Mouse (Mus musculus) liver, postnatal 0 days (tissue): Measurements from ENCODE around the gene Gm13199. TPM values are rescaled to one million over a fixed set of nuclear protein-coding genes. Genes with fewer than 3 reads are reported as not detected.
A peak's percentile ranks its signal among the peaks of the same experiment; 100 is the strongest.

Experiments
- ATAC-seq: fragments of 200-750 bp; cut with Nextera tagmentation; 2 replicates; pipeline ENCODE4 v1.8.0; 2017; ENCODE audit warnings: mild to moderate bottlenecking, moderate library complexity
- DNase-seq: peaks from one replicate; pipeline ENCODE4 v3.0.0-alpha.2; 2016
- H3K27ac ChIP-seq: fragments of 300-500 bp; sonication (generic); 2 replicates; pipeline ENCODE4 v1.5.1; 2014; ENCODE audit warnings: antibody characterized with exemption, moderate library complexity, mild to moderate bottlenecking, low read depth
- H3K27me3 ChIP-seq: fragments of 300-500 bp; sonication (generic); 2 replicates; pipeline ENCODE4 v1.6.1; 2014; ENCODE audit warnings: low read length, control low read depth, mixed read lengths; ENCODE audit not compliant: insufficient read depth
- H3K36me3 ChIP-seq: fragments of 300-500 bp; sonication (generic); replicated peaks from 2 replicates; pipeline ENCODE4 v1.6.1; 2014; ENCODE audit warnings: mild to moderate bottlenecking, control low read depth, low read length, moderate library complexity, mixed read lengths; ENCODE audit not compliant: insufficient read depth
- H3K4me1 ChIP-seq: fragments of 300-500 bp; sonication (generic); 2 replicates; pipeline ENCODE4 v1.6.1; 2014; ENCODE audit warnings: antibody characterized with exemption, mild to moderate bottlenecking, control low read depth; ENCODE audit not compliant: insufficient read depth
- H3K4me2 ChIP-seq: fragments of 300-500 bp; sonication (generic); 2 replicates; pipeline ENCODE4 v1.6.1; 2014; ENCODE audit warnings: low read depth, mild to moderate bottlenecking, low read length, moderate library complexity, mixed read lengths
- H3K4me3 ChIP-seq: fragments of 300-500 bp; sonication (generic); 2 replicates; pipeline ENCODE4 v1.5.1; 2014; ENCODE audit warnings: low read depth, low read length
- H3K9ac ChIP-seq: fragments of 300-500 bp; sonication (generic); replicated peaks from 2 replicates; pipeline ENCODE4 v1.6.1; 2014; ENCODE audit warnings: mild to moderate bottlenecking, moderate library complexity
- H3K9me3 ChIP-seq: fragments of 300-500 bp; sonication (generic); 2 replicates; pipeline ENCODE4 v1.6.1; 2016; ENCODE audit warnings: mild to moderate bottlenecking, control low read depth, low read length, mixed read lengths
- CTCF ChIP-seq: sonication (generic); IDR thresholded peaks from 2 replicates; pipeline ENCODE4 v1.5.1; 2016; ENCODE audit warnings: antibody characterized with exemption, low read depth
- EP300 ChIP-seq: IDR thresholded peaks from 2 replicates; pipeline ENCODE4 v1.6.1; 2016; ENCODE audit warnings: antibody characterized with exemption, low read depth, mild to moderate bottlenecking
- WGBS: fragments of 180-500 bp; shearing (Covaris S2); extraction: QIAGEN DNeasy Blood & Tissue Kit; methylation state at CpG from one replicate; pipeline ENCODE4 v1.1.7; 2014; ENCODE audit not compliant: insufficient replicate concordance; 5-methylcytosine and 5-hydroxymethylcytosine counted together
- polyA plus RNA-seq: library from polyadenylated mRNA; unstranded; fragments of >200 nt; fragmentation: Nextera tagmentation; extraction: Ambion mirVana; gene quantifications from 2 replicates; pipeline ENCODE4 v1.2.1, GENCODE M21; 2015

Gene Gm13199
- polyA plus RNA-seq, 1 experiment from 2014 or later, result 0.21 TPM

DNA sequence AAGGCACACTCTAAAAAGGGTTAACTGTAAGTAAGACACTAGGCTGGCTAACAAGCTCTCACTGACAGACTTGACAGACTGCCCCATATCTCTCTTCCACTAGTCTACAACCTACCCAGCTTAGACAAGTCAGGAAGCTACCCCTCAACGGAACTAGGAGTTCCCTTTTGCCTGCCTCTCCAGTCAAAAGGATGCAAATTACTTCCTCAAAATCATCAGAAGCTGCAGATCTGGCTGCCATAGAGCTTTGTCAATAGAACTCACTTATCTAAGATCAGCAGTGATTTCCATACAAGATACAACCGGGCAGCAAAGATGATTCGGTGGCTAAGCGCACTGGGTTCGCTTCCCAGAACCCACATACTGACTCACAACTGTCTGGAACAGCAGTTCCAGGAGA is 38.0 kb downstream of the Gm13199 start:
- H3K9ac ChIP-seq, result no peak overlapping the region
- H3K36me3 ChIP-seq, result peaks cover 16% of the 10 kb centered on the region
- no peaks in the 10 kb centered on the region for H3K27me3 ChIP-seq
- no peak overlapping the region for H3K4me3 ChIP-seq
- H3K4me1 ChIP-seq, result peaks cover 10% of the 10 kb centered on the region
- ATAC-seq (no peak), DNase-seq (no peak)
- no peak for TF ChIP-seq CTCF
- TF ChIP-seq EP300, result no peak
- WGBS, result 37% methylated on average over 5 of the region's 5 CpGs
- no peaks in the 10 kb centered on the region for H3K9me3 ChIP-seq
- peak overlapping the region; percentile 75 for H3K27ac ChIP-seq
- H3K4me2 ChIP-seq, result no peak overlapping the region

DNA sequence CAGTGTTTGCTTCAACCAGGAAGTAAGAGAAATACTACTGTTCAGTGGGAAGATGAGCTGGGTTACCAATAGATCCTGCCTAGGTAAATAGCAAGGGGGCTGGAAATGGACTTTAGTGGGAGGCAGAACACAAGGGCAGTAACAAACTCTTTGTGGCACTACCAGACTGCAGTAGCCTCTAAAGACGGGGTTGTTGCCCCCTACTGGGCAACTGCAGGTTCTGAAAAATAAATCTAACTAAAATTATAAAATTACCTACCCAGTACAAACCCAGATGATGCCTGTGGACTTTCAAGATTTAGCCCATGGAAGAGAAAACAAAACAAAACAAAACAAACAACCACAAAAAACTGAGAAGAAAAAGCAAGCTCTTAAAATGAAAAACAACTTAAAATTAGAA is 38.5 kb downstream of the Gm13199 start:
- Histone ChIP-seq H3K9me3 (no peaks in the 10 kb centered on the region), H3K27ac (peak overlapping the region; percentile 75), H3K4me1 (peaks cover 10% of the 10 kb centered on the region), H3K27me3 (no peaks in the 10 kb centered on the region), H3K36me3 (peaks cover 17% of the 10 kb centered on the region), H3K4me2 (no peak overlapping the region), H3K9ac (no peak overlapping the region), H3K4me3 (no peak overlapping the region)
- WGBS, result 17% methylated on average over 1 of the region's 1 CpGs
- peak; percentile 54 for TF ChIP-seq CTCF
- TF ChIP-seq EP300, result no peak
- no peak for ATAC-seq
- no peak for DNase-seq

GRCm38 (mm10) chr2:5822449-5822848 is 40.3 kb downstream of the Gm13199 start:
- peak overlapping the region; percentile 75 for H3K27ac ChIP-seq
- H3K4me3 ChIP-seq, result no peak overlapping the region
- DNase-seq (peak; percentile 55), ATAC-seq (peak; percentile 86)
- 81% methylated on average over 6 of the region's 6 CpGs for WGBS
- H3K4me2 ChIP-seq, result no peak overlapping the region
- 0 out of 2 replicates have a peak, but pooled peaks have one; percentile 44 for TF ChIP-seq EP300
- no peak for TF ChIP-seq CTCF
- no peaks in the 10 kb centered on the region for H3K27me3 ChIP-seq
- H3K4me1 ChIP-seq, result peaks cover 10% of the 10 kb centered on the region
- H3K9me3 ChIP-seq, result no peaks in the 10 kb centered on the region
- H3K36me3 ChIP-seq, result peaks cover 25% of the 10 kb centered on the region
- no peak overlapping the region for H3K9ac ChIP-seq

GRCm38 (mm10) chr2:5821264-5821663 is 41.5 kb downstream of the Gm13199 start:
- H3K36me3 ChIP-seq, result peaks cover 31% of the 10 kb centered on the region
- no peak overlapping the region for H3K9ac ChIP-seq
- H3K9me3 ChIP-seq, result no peaks in the 10 kb centered on the region
- no peak for DNase-seq
- no peak overlapping the region for H3K4me3 ChIP-seq
- WGBS, result 75% methylated on average over 10 of the region's 10 CpGs
- TF ChIP-seq EP300 (no peak), CTCF (no peak)
- H3K27me3 ChIP-seq, result no peaks in the 10 kb centered on the region
- ATAC-seq, result peak; percentile 32; the same call in 1 of the 2 replicates
- H3K4me1 ChIP-seq, result peaks cover 10% of the 10 kb centered on the region
- no peak overlapping the region for H3K4me2 ChIP-seq
- H3K27ac ChIP-seq, result peak overlapping the region; percentile 62

Other genes with a start within 250 kb of the Gm13199 start
- 2.0 and 2.2 TPM in 2 replicates for gene Camk1d, start 148.4 kb downstream of the Gm13199 start, polyA plus RNA-seq
- gene Nudt5, start 17.9 kb downstream of the Gm13199 start, polyA plus RNA-seq, result 23.8 and 25.7 TPM in 2 replicates
- 122 and 136 TPM in 2 replicates for gene Cdc123, start 17.8 kb downstream of the Gm13199 start, polyA plus RNA-seq
- gene Sec61a2, start 32.5 kb upstream of the Gm13199 start, polyA plus RNA-seq, result 8.3 and 9.5 TPM in 2 replicates
- gene Dhtkd1, start 79.9 kb upstream of the Gm13199 start, polyA plus RNA-seq, result 5.3 TPM in 2 replicates
- gene Upf2, start 88.5 kb upstream of the Gm13199 start, polyA plus RNA-seq, result 2.8 and 3.3 TPM in 2 replicates